Mouse (Mus musculus) myocyte (in vitro differentiated cells): ENCODE results near the gene Gm17416. TPM values are rescaled to one million over a fixed set of nuclear protein-coding genes. Genes with fewer than 3 reads are reported as not detected.

Experiments
- H3K27me3 ChIP-seq: one replicate; pipeline ENCODE4 v1.6.1; 2011; ENCODE audit not compliant: control insufficient read depth, insufficient read depth, insufficient read length
- H3K36me3 ChIP-seq: one replicate; pipeline ENCODE4 v1.6.1; 2011; ENCODE audit not compliant: control insufficient read depth, insufficient read depth
- H3K4me2 ChIP-seq: one replicate; pipeline ENCODE4 v1.6.1; 2011; ENCODE audit warnings: low read depth, control low read depth
- H3K4me3 ChIP-seq: one replicate; pipeline ENCODE4 v1.5.1; 2011; ENCODE audit warnings: mild to moderate bottlenecking, control low read depth, moderate library complexity
- H3K79me2 ChIP-seq: one replicate; pipeline ENCODE4 v1.6.1; 2011; ENCODE audit not compliant: control insufficient read depth, insufficient read depth
- H3ac ChIP-seq: one replicate; pipeline ENCODE4 v1.6.1; 2011; ENCODE audit not compliant: control insufficient read depth, insufficient read length
- CEBPB ChIP-seq: IDR thresholded peaks from 2 replicates; pipeline ENCODE4 v1.6.1; 2011; ENCODE audit warnings: mild to moderate bottlenecking, moderate library complexity; ENCODE audit not compliant: poor library complexity, insufficient read depth, severe bottlenecking
- E2F4 ChIP-seq: IDR thresholded peaks from one replicate; pipeline ENCODE4 v1.6.1; 2011; ENCODE audit warnings: mild to moderate bottlenecking, control low read depth, moderate library complexity; ENCODE audit not compliant: insufficient read depth
- MAX ChIP-seq: IDR thresholded peaks from one replicate; pipeline ENCODE4 v1.6.1; 2011; ENCODE audit warnings: low read depth, mild to moderate bottlenecking, control low read depth
- MYOD1 ChIP-seq, 3 experiments: IDR thresholded peaks; one replicate each; pipeline ENCODE4 v1.6.1; 2011; ENCODE audit warnings: control low read depth in 2 of 3, low read depth in 2 of 3, mild to moderate bottlenecking in 2 of 3, moderate library complexity in 1 of 3; ENCODE audit not compliant: insufficient read length in 2 of 3, control insufficient read depth in 1 of 3
- MYOG ChIP-seq, 3 experiments: IDR thresholded peaks; one replicate each; pipeline ENCODE4 v1.6.1; 2011; ENCODE audit warnings: control low read depth in 2 of 3, low read depth in 2 of 3, mild to moderate bottlenecking in 2 of 3; ENCODE audit not compliant: insufficient read length in 2 of 3, control insufficient read depth in 1 of 3, insufficient read depth in 1 of 3
- POLR2A ChIP-seq: IDR thresholded peaks from one replicate; pipeline ENCODE4 v1.6.1; 2011; ENCODE audit warnings: low read depth, mild to moderate bottlenecking, control low read depth, moderate library complexity; ENCODE audit not compliant: insufficient read length
- POLR2AphosphoS2 ChIP-seq: IDR thresholded peaks from one replicate; pipeline ENCODE4 v1.6.1; 2011; ENCODE audit warnings: low read depth, control low read depth; ENCODE audit not compliant: insufficient read length
- REST ChIP-seq: IDR thresholded peaks from one replicate; pipeline ENCODE4 v1.6.1; 2011; ENCODE audit warnings: mild to moderate bottlenecking, control low read depth, moderate library complexity; ENCODE audit not compliant: insufficient read depth, insufficient read length
- SRF ChIP-seq: IDR thresholded peaks from one replicate; pipeline ENCODE4 v1.6.1; 2011; ENCODE audit warnings: low read depth; ENCODE audit not compliant: control insufficient read depth, insufficient read length
- TCF12 ChIP-seq: IDR thresholded peaks from one replicate; pipeline ENCODE4 v1.6.1; 2011; ENCODE audit warnings: mild to moderate bottlenecking, control low read depth; ENCODE audit not compliant: poor library complexity, insufficient read depth, severe bottlenecking
- TCF3 ChIP-seq: IDR thresholded peaks from one replicate; pipeline ENCODE4 v1.6.1; 2011; ENCODE audit warnings: low read depth, control low read depth; ENCODE audit not compliant: insufficient read length
- USF1 ChIP-seq: IDR thresholded peaks from one replicate; pipeline ENCODE4 v1.6.1; 2011; ENCODE audit warnings: low read depth, mild to moderate bottlenecking, control low read depth, moderate library complexity
- polyA plus RNA-seq: library from polyadenylated mRNA; unstranded; fragments of >200 nt; fragmentation: generic; extraction: Trizol; gene quantifications from one replicate; pipeline ENCODE4 v1.2.1, GENCODE M21; 2012; ENCODE audit warnings: missing spikeins

Gene Gm17416
- polyA plus RNA-seq, 1 experiment: not detected

GRCm38 (mm10) chr2:152544691-152545090, 24.4 kb upstream of the Gm17416 start:
- H3K4me2 ChIP-seq: no peak overlapping the region
- no peaks in the 10 kb centered on the region for H3K79me2 ChIP-seq
- H3K4me3 ChIP-seq: no peak overlapping the region
- H3K36me3 ChIP-seq: no peaks in the 10 kb centered on the region
- TF ChIP-seq E2F4 (no peak), MYOD1 (IDR thresholded peaks at IDR 0.05; ENCODE audit: control insufficient read depth in 1 of 3, insufficient read length in 2 of 3, low read depth in 2 of 3) (no peak), TCF12 (no peak), POLR2A (no peak), POLR2AphosphoS2 (no peak), MAX (no peak), TCF3 (no peak), MYOG (IDR thresholded peaks at IDR 0.05; ENCODE audit: control insufficient read depth in 1 of 3, insufficient read depth in 1 of 3, insufficient read length in 2 of 3, low read depth in 2 of 3) (no peak), REST (no peak), CEBPB (no peak), SRF (no peak), USF1 (no peak)
- H3K27me3 ChIP-seq: peaks cover 15% of the 10 kb centered on the region
- H3ac ChIP-seq: no peak overlapping the region

- peaks cover 29% of the 10 kb centered on the region for H3K27me3 ChIP-seq
- H3K36me3 ChIP-seq: no peaks in the 10 kb centered on the region
- no peak overlapping the region for H3ac ChIP-seq
- H3K4me2 ChIP-seq: no peak overlapping the region
- TF ChIP-seq MAX (no peak), REST (no peak), CEBPB (no peak), USF1 (no peak), MYOD1 (IDR thresholded peaks at IDR 0.05; ENCODE audit: control insufficient read depth in 1 of 3, insufficient read length in 2 of 3, low read depth in 2 of 3) (no peak), E2F4 (no peak), TCF12 (no peak), POLR2A (no peak), SRF (no peak), TCF3 (no peak), MYOG (IDR thresholded peaks at IDR 0.05; ENCODE audit: control insufficient read depth in 1 of 3, insufficient read depth in 1 of 3, insufficient read length in 2 of 3, low read depth in 2 of 3) (no peak)
- no peak overlapping the region for H3K4me3 ChIP-seq
- no peaks in the 10 kb centered on the region for H3K79me2 ChIP-seq
These were observed 21.0 kb upstream of the Gm17416 start for GRCm38 (mm10) chr2:152548124-152548523.

DNA sequence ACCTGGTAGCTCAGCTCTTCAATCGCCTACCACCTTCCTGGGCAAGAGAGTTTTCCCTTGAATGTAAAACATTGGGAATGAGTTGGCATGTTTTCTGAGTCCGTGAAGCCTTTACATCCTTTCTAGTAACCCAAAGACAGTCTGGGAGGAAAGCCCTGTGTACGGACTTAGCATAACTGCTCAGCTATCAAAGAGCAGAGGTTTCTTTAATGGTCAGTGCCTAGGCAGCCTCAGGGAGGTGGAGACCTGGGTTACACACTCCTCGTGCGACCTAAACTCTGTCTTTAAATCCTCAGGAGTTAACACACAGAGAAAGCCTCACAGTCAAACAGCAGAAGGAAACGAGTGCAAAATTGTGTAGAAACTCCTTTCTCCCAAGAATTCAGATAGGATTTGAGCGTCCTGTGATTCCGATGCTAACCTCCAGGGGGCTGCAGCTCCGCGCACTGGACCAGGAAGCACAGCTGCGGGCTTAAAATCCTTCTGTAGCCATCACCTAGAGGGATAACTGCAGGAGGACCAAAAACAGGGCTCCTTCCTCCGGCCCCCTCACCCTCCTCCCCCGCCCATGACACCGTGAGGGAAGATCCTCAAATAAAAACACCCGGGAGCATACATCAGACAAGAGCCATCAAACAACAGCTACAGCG, 15.2 kb upstream of the Gm17416 start:
- Histone ChIP-seq H3K4me3 (no peak overlapping the region), H3ac (no peak overlapping the region), H3K36me3 (no peaks in the 10 kb centered on the region), H3K79me2 (no peaks in the 10 kb centered on the region), H3K4me2 (peak overlapping the region; percentile 72), H3K27me3 (peaks cover 21% of the 10 kb centered on the region)
- no peak for TF ChIP-seq MYOD1 (IDR thresholded peaks at IDR 0.05; ENCODE audit: control insufficient read depth in 1 of 3, insufficient read length in 2 of 3, low read depth in 2 of 3)
- TF ChIP-seq CEBPB: no peak
- TF ChIP-seq USF1: no peak
- no peak for TF ChIP-seq E2F4
- TF ChIP-seq MAX: no peak
- no peak for TF ChIP-seq POLR2AphosphoS2
- no peak for TF ChIP-seq MYOG (IDR thresholded peaks at IDR 0.05; ENCODE audit: control insufficient read depth in 1 of 3, insufficient read depth in 1 of 3, insufficient read length in 2 of 3, low read depth in 2 of 3)
- no peak for TF ChIP-seq TCF12
- TF ChIP-seq TCF3: no peak
- no peak for TF ChIP-seq POLR2A
- TF ChIP-seq SRF: no peak

DNA sequence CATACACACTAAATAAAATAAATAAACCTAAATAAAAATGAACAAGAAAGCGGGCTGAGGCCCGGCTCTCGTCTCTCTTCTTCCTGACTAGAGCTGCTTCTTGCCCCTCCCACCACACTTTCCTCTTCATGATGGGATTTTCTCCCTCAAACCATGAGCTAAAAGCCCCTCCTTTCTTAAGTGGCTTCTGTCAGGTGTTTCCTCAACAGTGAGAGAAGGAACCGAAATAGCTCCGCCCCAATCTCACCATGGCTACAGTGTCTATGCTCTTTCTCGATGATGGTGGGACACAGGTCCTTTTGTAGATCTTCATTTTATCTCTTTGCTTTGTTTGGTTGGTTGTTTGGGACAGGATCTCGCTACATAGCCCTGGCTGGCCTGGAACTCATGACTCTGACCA, 12.5 kb upstream of the Gm17416 start:
- H3K79me2 ChIP-seq: no peaks in the 10 kb centered on the region
- no peak overlapping the region for H3ac ChIP-seq
- no peak overlapping the region for H3K4me2 ChIP-seq
- no peak overlapping the region for H3K4me3 ChIP-seq
- peaks cover 12% of the 10 kb centered on the region for H3K27me3 ChIP-seq
- no peaks in the 10 kb centered on the region for H3K36me3 ChIP-seq
- TF ChIP-seq POLR2A (no peak), REST (no peak), MYOG (IDR thresholded peaks at IDR 0.05; ENCODE audit: control insufficient read depth in 1 of 3, insufficient read depth in 1 of 3, insufficient read length in 2 of 3, low read depth in 2 of 3) (no peak), CEBPB (no peak), E2F4 (no peak), TCF12 (no peak), TCF3 (no peak), POLR2AphosphoS2 (no peak), SRF (no peak), MYOD1 (IDR thresholded peaks at IDR 0.05; ENCODE audit: control insufficient read depth in 1 of 3, insufficient read length in 2 of 3, low read depth in 2 of 3) (no peak), MAX (no peak), USF1 (no peak)
